Mouse (Mus musculus) erythroblast, embryonic 14.5 days (primary cell): ENCODE data around the gene Tmx2. TPM values are rescaled to one million over a fixed set of nuclear protein-coding genes. Genes with fewer than 3 reads are reported as not detected.

Experiments
- H3K27me3 ChIP-seq: 2 replicates; pipeline ENCODE4 v1.6.1; 2012; ENCODE audit warnings: inconsistent platforms; ENCODE audit not compliant: control insufficient read depth
- H3K36me3 ChIP-seq: 2 replicates; pipeline ENCODE4 v1.6.1; 2012; ENCODE audit warnings: mild to moderate bottlenecking, inconsistent platforms; ENCODE audit not compliant: control insufficient read depth
- H3K4me1 ChIP-seq: 2 replicates; pipeline ENCODE4 v1.6.1; 2012; ENCODE audit warnings: inconsistent platforms; ENCODE audit not compliant: control insufficient read depth
- H3K4me3 ChIP-seq: replicated peaks from 2 replicates; pipeline ENCODE3; 2012; ENCODE audit warnings: moderate library complexity, mild to moderate bottlenecking, inconsistent platforms
- H3K9me3 ChIP-seq: 2 replicates; pipeline ENCODE4 v1.6.1; 2012; ENCODE audit warnings: low read length, inconsistent platforms, mixed read lengths; ENCODE audit not compliant: control insufficient read depth
- GATA1 ChIP-seq: IDR thresholded peaks from 2 replicates; pipeline ENCODE4 v1.6.1; 2012; ENCODE audit warnings: low read length, inconsistent platforms, mixed read lengths
- TAL1 ChIP-seq: IDR thresholded peaks from 3 replicates; pipeline ENCODE4 v1.6.1; 2012; ENCODE audit warnings: low read length, inconsistent platforms, mixed read lengths
- polyA plus RNA-seq: library from polyadenylated mRNA; stranded (reverse); fragments of >175 nt; gene quantifications from 2 replicates; pipeline ENCODE4 v1.2.3, GENCODE M21; 2012

The Tmx2 gene
- polyA plus RNA-seq, 1 experiment = 0.83 TPM

- H3K4me3 ChIP-seq = no peak overlapping the region
- TF ChIP-seq TAL1 = no peak
- TF ChIP-seq GATA1 = no peak
- no peaks in the 10 kb centered on the region for H3K27me3 ChIP-seq
- peaks cover 4% of the 10 kb centered on the region for H3K36me3 ChIP-seq
- H3K4me1 ChIP-seq = peaks cover 38% of the 10 kb centered on the region
- no peaks in the 10 kb centered on the region for H3K9me3 ChIP-seq
These were observed 44.9 kb downstream of the Tmx2 start for GRCm38 (mm10) chr2:84634006-84634405.

GRCm38 (mm10) chr2:84632999-84633398, 45.9 kb downstream of the Tmx2 start:
- Histone ChIP-seq H3K4me3 (no peak overlapping the region), H3K4me1 (peaks cover 36% of the 10 kb centered on the region), H3K36me3 (peaks cover 5% of the 10 kb centered on the region), H3K27me3 (no peaks in the 10 kb centered on the region), H3K9me3 (no peaks in the 10 kb centered on the region)
- TF ChIP-seq GATA1 (no peak), TAL1 (no peak)

- TF ChIP-seq TAL1 (no peak), GATA1 (no peak)
- H3K36me3 ChIP-seq = peaks cover 5% of the 10 kb centered on the region
- no peaks in the 10 kb centered on the region for H3K9me3 ChIP-seq
- peaks cover 33% of the 10 kb centered on the region for H3K4me1 ChIP-seq
- H3K4me3 ChIP-seq = no peak overlapping the region
- H3K27me3 ChIP-seq = no peaks in the 10 kb centered on the region
These were observed 46.9 kb downstream of the Tmx2 start for GRCm38 (mm10) chr2:84632001-84632400.

- Histone ChIP-seq H3K9me3 (no peaks in the 10 kb centered on the region), H3K4me3 (no peak overlapping the region), H3K36me3 (peaks cover 12% of the 10 kb centered on the region), H3K4me1 (peaks cover 2% of the 10 kb centered on the region; the same call in 1 of the 2 replicates), H3K27me3 (no peaks in the 10 kb centered on the region)
- TF ChIP-seq TAL1 (no peak), GATA1 (no peak)
These were observed 51.9 kb downstream of the Tmx2 start for GRCm38 (mm10) chr2:84627036-84627435.

- H3K36me3 ChIP-seq = peaks cover 11% of the 10 kb centered on the region
- H3K9me3 ChIP-seq = no peaks in the 10 kb centered on the region
- TF ChIP-seq TAL1 (no peak), GATA1 (no peak)
- H3K4me3 ChIP-seq = no peak overlapping the region
- no peaks in the 10 kb centered on the region for H3K27me3 ChIP-seq
- H3K4me1 ChIP-seq = peaks cover 2% of the 10 kb centered on the region; the same call in 1 of the 2 replicates
These were observed 52.5 kb downstream of the Tmx2 start for GRCm38 (mm10) chr2:84626366-84626975.

GRCm38 (mm10) chr2:84624201-84624600, 54.7 kb downstream of the Tmx2 start:
- Histone ChIP-seq H3K36me3 (peaks cover 31% of the 10 kb centered on the region), H3K4me3 (no peak overlapping the region), H3K4me1 (peaks cover 2% of the 10 kb centered on the region; the same call in 1 of the 2 replicates), H3K9me3 (no peaks in the 10 kb centered on the region), H3K27me3 (no peaks in the 10 kb centered on the region)
- no peak for TF ChIP-seq TAL1
- no peak for TF ChIP-seq GATA1

GRCm38 (mm10) chr2:84623428-84624119, 55.4 kb downstream of the Tmx2 start:
- H3K9me3 ChIP-seq = no peaks in the 10 kb centered on the region
- no peaks in the 10 kb centered on the region for H3K27me3 ChIP-seq
- no peak overlapping the region for H3K4me3 ChIP-seq
- TF ChIP-seq GATA1 = no peak
- no peak for TF ChIP-seq TAL1
- H3K36me3 ChIP-seq = peaks cover 33% of the 10 kb centered on the region
- H3K4me1 ChIP-seq = peaks cover 2% of the 10 kb centered on the region; the same call in 1 of the 2 replicates

GRCm38 (mm10) chr2:84622668-84623067, 56.3 kb downstream of the Tmx2 start:
- TF ChIP-seq GATA1 (no peak), TAL1 (no peak)
- Histone ChIP-seq H3K27me3 (no peaks in the 10 kb centered on the region), H3K4me3 (no peak overlapping the region), H3K4me1 (peaks cover 3% of the 10 kb centered on the region), H3K9me3 (no peaks in the 10 kb centered on the region), H3K36me3 (peaks cover 34% of the 10 kb centered on the region)

Other genes starting within 250 kb of the Tmx2 start
- 0.09 TPM in 1 of 2 replicates, not detected in the other for gene Tfpi, start 202.4 kb downstream of the Tmx2 start, polyA plus RNA-seq
- gene Ctnnd1, start 28.4 kb downstream of the Tmx2 start, polyA plus RNA-seq = 0.23 and 0.29 TPM in 2 replicates
- not detected in 2 replicates for gene Btbd18, start 20.1 kb downstream of the Tmx2 start, polyA plus RNA-seq
- gene Selenoh, start 8.4 kb downstream of the Tmx2 start, polyA plus RNA-seq = 19.5 and 22.6 TPM in 2 replicates
- not detected in 2 replicates for gene Gm28635, start 1.1 kb downstream of the Tmx2 start, polyA plus RNA-seq
- 3.0 and 3.1 TPM in 2 replicates for gene Med19, start 738 bp downstream of the Tmx2 start, polyA plus RNA-seq
- gene Zdhhc5, start 36.0 kb upstream of the Tmx2 start, polyA plus RNA-seq = 5.5 and 5.9 TPM in 2 replicates
- 0.18 and 0.22 TPM in 2 replicates for gene Clp1, start 48.2 kb upstream of the Tmx2 start, polyA plus RNA-seq
- 145 and 156 TPM in 2 replicates for gene Ypel4, start 54.9 kb upstream of the Tmx2 start, polyA plus RNA-seq
- 0.10 and 0.76 TPM in 2 replicates for gene Gm19426, start 64.5 kb upstream of the Tmx2 start, polyA plus RNA-seq
- gene Serping1, start 96.3 kb upstream of the Tmx2 start, polyA plus RNA-seq = not detected in 2 replicates
- 9.9 and 22.9 TPM in 2 replicates for gene Ube2l6, start 119.7 kb upstream of the Tmx2 start, polyA plus RNA-seq
- gene Smtnl1, start 143.5 kb upstream of the Tmx2 start, polyA plus RNA-seq = 0.08 and 0.09 TPM in 2 replicates
- 0.90 and 0.99 TPM in 2 replicates for gene Timm10, start 147.9 kb upstream of the Tmx2 start, polyA plus RNA-seq
- 20.3 and 29.2 TPM in 2 replicates for gene Slc43a1, start 159.7 kb upstream of the Tmx2 start, polyA plus RNA-seq
- gene Rtn4rl2, start 207.6 kb upstream of the Tmx2 start, polyA plus RNA-seq = not detected in 2 replicates